Mouse (Mus musculus) kidney, adult 2 months (tissue): Measurements from ENCODE around the gene Col27a1.

Experiments used
- CTCF ChIP-seq: fragments of 200-500 bp; conservative IDR thresholded peaks from 2 replicates; pipeline ENCODE4 v1.5.1; 2011; ENCODE audit warnings: low read depth, mild to moderate bottlenecking, control low read depth, low read length, moderate library complexity, mixed read lengths; ENCODE audit not compliant: insufficient read depth, insufficient read length
- POLR2A ChIP-seq: fragments of 200-500 bp; IDR thresholded peaks from one replicate; pipeline ENCODE4 v1.6.1; 2011; ENCODE audit warnings: low read depth, low read length, control low read depth

GRCm38 (mm10) chr4:63359861-63360260 lies 146.1 kb downstream of the Col27a1 start:
- TF ChIP-seq POLR2A, result no peak
- TF ChIP-seq CTCF, result no peak
